Mouse (Mus musculus): ENCODE measurements at regions not wholly inside any gene's neighbourhood (a gene's known extent, or its start where the extent isn't known, plus 50 kb on each side); places are given as distances from the start of the nearest gene placed in this dataset.

GRCm38 (mm10) chr5:77620402-77620801, 212.6 kb upstream of the Igfbp7 start:
- no peak for DNase-seq (ENCODE audit: low read depth in 2 of 2, low spot score in 2 of 2)

GRCm38 (mm10) chr5:77610496-77610895, 202.7 kb upstream of the Igfbp7 start:
- no peak for DNase-seq (ENCODE audit: low read depth in 2 of 2, low spot score in 2 of 2)

- no peak for DNase-seq (ENCODE audit: low read depth in 2 of 2, low spot score in 2 of 2)
Observed at GRCm38 (mm10) chr5:77594719-77595118, 186.9 kb upstream of the Igfbp7 start.

GRCm38 (mm10) chr5:77589252-77589651, 181.4 kb upstream of the Igfbp7 start:
- no peak for DNase-seq (ENCODE audit: low read depth in 2 of 2, low spot score in 2 of 2)

GRCm38 (mm10) chr5:77581702-77582101, 173.9 kb upstream of the Igfbp7 start:
- no peak for DNase-seq (ENCODE audit: low read depth in 2 of 2, low spot score in 2 of 2)

GRCm38 (mm10) chr5:77581106-77581638, 173.3 kb upstream of the Igfbp7 start:
- no peak for DNase-seq (ENCODE audit: low read depth in 2 of 2, low spot score in 2 of 2)

GRCm38 (mm10) chr5:77579826-77580745, 172.2 kb upstream of the Igfbp7 start:
- DNase-seq (ENCODE audit: low read depth in 2 of 2, low spot score in 2 of 2): no peak

GRCm38 (mm10) chr5:77576881-77577280, 169.0 kb upstream of the Igfbp7 start:
- no peak for DNase-seq (ENCODE audit: low read depth in 2 of 2, low spot score in 2 of 2)

- no peak for DNase-seq (ENCODE audit: low read depth in 2 of 2, low spot score in 2 of 2)
Observed at GRCm38 (mm10) chr5:77575780-77576179, 167.9 kb upstream of the Igfbp7 start.

- no peak for DNase-seq (ENCODE audit: low read depth in 2 of 2, low spot score in 2 of 2)
Observed at GRCm38 (mm10) chr5:77570364-77570763, 162.5 kb upstream of the Igfbp7 start.

- DNase-seq (ENCODE audit: low read depth in 2 of 2, low spot score in 2 of 2): no peak
Observed at GRCm38 (mm10) chr5:77568121-77568520, 160.3 kb upstream of the Igfbp7 start.

GRCm38 (mm10) chr5:77552580-77552979, 144.7 kb upstream of the Igfbp7 start:
- no peak for DNase-seq (ENCODE audit: low read depth in 2 of 2, low spot score in 2 of 2)

- no peak for DNase-seq (ENCODE audit: low read depth in 2 of 2, low spot score in 2 of 2)
Observed at GRCm38 (mm10) chr5:77552081-77552480, 144.2 kb upstream of the Igfbp7 start.

GRCm38 (mm10) chr5:77546001-77546620, 138.3 kb upstream of the Igfbp7 start:
- no peak for DNase-seq (ENCODE audit: low read depth in 2 of 2, low spot score in 2 of 2)

GRCm38 (mm10) chr5:77532261-77533015, 124.6 kb upstream of the Igfbp7 start:
- no peak for DNase-seq (ENCODE audit: low read depth in 2 of 2, low spot score in 2 of 2)

GRCm38 (mm10) chr5:77530376-77530775, 122.5 kb upstream of the Igfbp7 start:
- no peak for DNase-seq (ENCODE audit: low read depth in 2 of 2, low spot score in 2 of 2)

- DNase-seq (ENCODE audit: low read depth in 2 of 2, low spot score in 2 of 2): no peak
Observed at GRCm38 (mm10) chr5:77517252-77517651, 109.4 kb upstream of the Igfbp7 start.

- no peak for DNase-seq (ENCODE audit: low read depth in 2 of 2, low spot score in 2 of 2)
Observed at GRCm38 (mm10) chr5:77515448-77515847, 107.6 kb upstream of the Igfbp7 start.

- DNase-seq (ENCODE audit: low read depth in 2 of 2, low spot score in 2 of 2): no peak
Observed at GRCm38 (mm10) chr5:77502684-77503083, 94.8 kb upstream of the Igfbp7 start.

- DNase-seq (ENCODE audit: low read depth in 2 of 2, low spot score in 2 of 2): no peak
Observed at GRCm38 (mm10) chr5:77499949-77500460, 92.2 kb upstream of the Igfbp7 start.

GRCm38 (mm10) chr5:77494601-77495000, 86.8 kb upstream of the Igfbp7 start:
- DNase-seq (ENCODE audit: low read depth in 2 of 2, low spot score in 2 of 2): no peak
